Mouse (Mus musculus) cerebellum, adult 2 months (tissue): ENCODE data around the gene Madd.

Source experiments
- CTCF ChIP-seq: fragments of 200-500 bp; IDR thresholded peaks from 2 replicates; pipeline ENCODE4 v1.5.1; 2011; ENCODE audit warnings: low read depth, mild to moderate bottlenecking, control low read depth, low read length, moderate library complexity, borderline replicate concordance; ENCODE audit not compliant: insufficient read depth
- POLR2A ChIP-seq: fragments of 200-500 bp; IDR thresholded peaks from 2 replicates; pipeline ENCODE4 v1.6.1; 2011; ENCODE audit warnings: low read length, control low read depth, borderline replicate concordance; ENCODE audit not compliant: insufficient read depth

- TF ChIP-seq CTCF: no peak
- TF ChIP-seq POLR2A: no peak
Observed at GRCm38 (mm10) chr2:91142920-91143319, 40.7 kb downstream of the Madd start.
